Mouse (Mus musculus) liver, postnatal 0 days (tissue): ENCODE measurements at regions not wholly inside any gene's neighbourhood (a gene's known extent, or its start where the extent isn't known, plus 50 kb on each side); places are given as distances from the start of the nearest gene placed in this dataset.

Experiments used
- CTCF ChIP-seq: sonication (generic); IDR thresholded peaks from 2 replicates; pipeline ENCODE4 v1.5.1; 2016; ENCODE audit warnings: antibody characterized with exemption, low read depth
- EP300 ChIP-seq: IDR thresholded peaks from 2 replicates; pipeline ENCODE4 v1.6.1; 2016; ENCODE audit warnings: antibody characterized with exemption, low read depth, mild to moderate bottlenecking

- TF ChIP-seq CTCF (no peak), EP300 (no peak)
Measured at GRCm38 (mm10) chr2:75407560-75407959, 251.5 kb upstream of the Hnrnpa3 start.
